Mouse (Mus musculus) T-helper 17 cell (primary cell): ENCODE data around the gene Fbrsl1.

Source experiments
- in situ Hi-C, 2 experiments: fragments of 300-600 bp; cut with MboI, MseI; formaldehyde crosslinking; loops; 1 replicate in 1 of 2; 2 replicates in 1 of 2; pipeline ENCODE4 v1.15.1; 2025; ENCODE audit warnings: high pct_unique_total_duplicates in 2 of 2

Fbrsl1 gene

DNA sequence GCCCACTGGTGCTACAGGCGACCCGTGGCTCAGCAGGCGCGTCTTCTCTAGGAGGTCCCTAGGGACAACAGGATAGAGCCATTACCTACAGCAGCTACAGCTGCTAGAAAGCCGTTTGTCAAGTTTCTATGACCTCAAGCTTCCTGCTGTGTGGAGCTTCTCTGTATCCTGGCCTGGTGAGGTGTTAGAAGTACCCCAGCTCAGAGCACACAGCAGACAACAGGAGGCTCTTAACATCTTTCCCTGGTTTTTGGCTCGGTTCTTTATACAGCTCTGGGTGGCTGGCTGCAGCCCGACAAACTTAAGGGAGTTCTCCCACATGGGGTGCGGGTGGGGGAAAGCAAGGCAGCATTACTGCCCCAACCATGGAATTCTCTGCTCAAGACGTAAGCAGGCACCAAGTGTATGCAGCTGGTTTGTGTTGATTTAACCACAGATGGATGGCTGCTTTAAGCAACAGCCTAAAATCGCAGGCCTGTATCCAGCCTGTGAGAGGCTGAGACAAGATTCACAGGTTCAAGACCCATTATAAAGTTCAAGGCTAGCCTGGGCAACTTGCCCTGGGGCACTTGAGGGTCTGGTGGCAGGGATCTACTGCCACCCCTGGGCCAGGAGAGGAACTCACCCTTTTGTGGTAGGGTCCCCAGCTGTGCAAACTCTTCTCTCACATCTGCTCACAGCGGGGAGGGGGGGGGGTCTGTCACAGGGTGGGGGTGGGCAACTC is 84.3 kb downstream of the Fbrsl1 start:
- in situ Hi-C loops, result loop anchor here in 1 of 2 experiments (5.0 kb wide), 1 partner anchor 78 kb away; no protein-coding TSS in a partner anchor

DNA sequence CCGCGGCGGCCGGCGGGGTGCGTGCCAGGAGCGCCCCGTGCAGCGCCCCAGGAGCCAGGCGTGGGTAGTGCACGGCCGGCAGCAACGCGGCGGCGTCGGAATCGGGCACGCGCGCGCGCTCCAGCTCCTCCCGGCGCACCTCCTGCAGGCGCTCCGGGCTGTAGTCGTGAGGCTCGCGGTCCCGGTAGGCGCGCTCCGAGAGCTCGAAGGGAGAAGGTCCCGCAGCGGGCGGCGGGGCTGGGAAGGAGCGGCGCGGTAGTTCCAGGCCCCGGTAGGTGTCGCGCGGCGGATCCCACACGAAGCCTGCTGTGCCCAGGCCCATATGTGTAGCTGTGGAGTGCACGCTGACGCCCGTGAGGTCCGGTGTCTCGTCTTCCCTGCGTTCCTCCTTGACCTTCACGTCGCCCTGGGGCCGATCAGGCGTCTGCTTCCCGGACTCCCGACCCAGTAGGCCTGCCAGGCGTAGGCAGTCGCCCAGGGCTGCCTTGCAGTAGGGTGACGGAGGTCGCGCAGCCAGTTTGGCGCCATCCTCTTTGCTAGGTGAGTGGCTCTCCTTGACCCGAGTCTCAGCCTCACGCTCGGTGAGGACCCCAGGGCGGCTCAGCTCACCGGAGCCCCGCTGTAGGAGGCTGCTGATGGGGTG is 85.0 kb downstream of the Fbrsl1 start:
- in situ Hi-C loops, result loop anchor here in 1 of 2 experiments (5.0 kb wide), 1 partner anchor 79 kb away; no protein-coding TSS in a partner anchor

DNA sequence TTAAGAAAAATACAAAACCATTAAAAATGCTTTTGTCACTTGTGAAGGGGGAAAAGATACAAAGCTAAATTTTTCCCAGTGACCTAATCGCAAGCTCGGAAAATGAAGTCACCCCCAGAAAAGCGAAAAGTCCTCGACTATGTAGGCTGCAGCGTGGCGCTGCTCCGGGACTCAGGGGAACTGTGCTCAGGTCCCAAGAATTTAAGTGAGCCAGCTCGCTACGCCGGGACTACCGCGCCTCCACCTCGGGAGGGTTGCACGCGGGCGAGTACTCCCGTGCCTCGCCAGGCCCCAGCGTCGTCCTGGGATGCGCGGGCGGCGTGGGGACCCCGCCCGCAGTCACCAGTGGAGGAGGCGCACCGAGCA is 85.5 kb downstream of the Fbrsl1 start:
- in situ Hi-C loops, result loop anchor here in 1 of 2 experiments (5.0 kb wide), 1 partner anchor 80 kb away; no protein-coding TSS in a partner anchor

DNA sequence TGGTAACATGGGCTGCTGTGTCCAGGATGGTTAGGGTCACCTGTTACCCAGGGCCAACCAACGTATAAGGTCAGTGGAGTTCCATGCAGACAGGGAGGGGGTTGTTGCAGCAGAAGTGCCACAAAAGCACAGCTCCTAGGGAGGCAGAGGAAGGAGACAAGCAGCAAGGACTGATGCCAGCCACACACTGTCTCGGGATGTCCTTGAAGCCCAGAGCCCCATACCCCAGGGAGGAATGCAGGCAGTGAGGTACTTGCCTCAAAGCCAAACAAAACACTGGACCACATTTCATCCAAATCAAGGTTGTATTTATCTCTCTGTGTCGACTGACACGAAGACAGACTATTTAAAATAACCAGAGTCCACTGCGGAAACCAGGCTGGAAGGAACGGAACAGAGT is 86.8 kb downstream of the Fbrsl1 start:
- in situ Hi-C loops, result loop anchor here in 1 of 2 experiments (5.0 kb wide), 1 partner anchor 81 kb away; no protein-coding TSS in a partner anchor

DNA sequence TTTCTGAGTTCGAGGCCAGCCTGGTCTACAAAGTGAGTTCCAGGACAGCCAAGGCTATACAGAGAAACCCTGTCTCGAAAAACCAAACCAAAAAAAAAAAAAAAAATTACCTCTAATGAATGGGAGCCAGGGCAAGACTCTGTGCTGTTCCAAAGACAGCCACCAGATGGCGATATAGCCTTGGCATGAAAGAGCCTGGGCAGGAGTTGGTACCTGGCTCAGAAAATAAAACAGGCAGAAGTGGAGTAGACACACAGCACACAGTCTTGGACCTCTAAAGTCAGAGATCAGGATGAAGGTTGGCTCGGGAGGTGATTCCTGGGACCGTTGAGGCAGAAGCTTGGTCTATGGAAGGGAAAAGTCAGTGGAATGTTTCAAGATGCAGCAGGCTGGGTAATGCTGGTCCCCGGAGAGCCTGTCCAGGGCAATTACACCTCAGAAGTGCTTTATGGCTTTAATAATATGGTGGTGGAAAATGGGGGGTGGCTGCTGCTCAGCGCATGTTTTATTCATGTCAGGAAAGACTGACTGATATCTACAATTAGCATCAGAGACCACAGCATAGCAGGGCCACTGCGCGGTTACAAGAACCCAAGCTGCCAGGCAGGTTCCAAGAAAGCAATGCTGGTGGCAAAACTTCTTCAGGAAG is 90.6 kb downstream of the Fbrsl1 start:
- in situ Hi-C loops, result loop anchor here (5.0 kb wide), 2 partner anchors 70 to 275 kb away; no protein-coding TSS in a partner anchor

DNA sequence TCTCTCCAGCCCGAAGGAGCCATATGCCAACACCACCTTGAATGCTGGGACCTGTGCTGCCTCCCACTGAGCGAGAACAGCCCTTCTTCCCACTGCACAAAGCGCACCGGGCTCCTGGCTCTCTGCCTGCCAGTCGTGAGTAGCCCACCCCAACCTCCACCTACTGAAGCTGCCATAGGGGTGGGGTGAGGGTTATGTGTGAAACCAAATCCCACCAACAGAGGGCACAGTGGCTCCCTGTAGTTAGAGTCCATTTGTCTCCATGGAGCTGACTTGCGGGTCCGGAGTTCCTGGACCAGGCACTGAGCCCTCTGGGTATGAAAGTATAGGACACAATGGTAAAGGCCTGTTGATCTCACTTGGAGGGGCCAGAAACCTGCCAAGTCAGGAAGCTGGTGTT is 93.6 kb downstream of the Fbrsl1 start:
- in situ Hi-C loops, result loop anchor here (5.0 kb wide), 2 partner anchors 73 to 278 kb away; no protein-coding TSS in a partner anchor

DNA sequence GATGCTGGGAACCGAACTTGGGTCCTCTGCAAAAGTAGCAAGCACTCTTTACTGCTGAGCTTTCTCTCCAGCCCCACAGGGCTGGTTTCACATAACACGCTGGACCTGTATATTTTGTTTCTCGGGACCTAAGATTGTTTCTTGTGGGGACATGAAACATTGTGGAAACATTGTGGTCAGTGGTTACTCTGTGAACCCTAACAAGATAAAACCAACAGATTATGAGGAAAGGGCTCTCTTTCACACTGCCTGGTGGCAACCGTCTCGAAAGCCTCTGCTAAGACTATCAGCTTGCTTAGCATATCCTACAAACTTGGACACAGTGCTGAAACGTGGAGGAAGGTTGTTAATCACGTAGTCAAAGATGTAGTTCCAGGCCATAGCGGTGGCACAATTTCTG is 101.3 kb downstream of the Fbrsl1 start:
- in situ Hi-C loops, result no loop called here

DNA sequence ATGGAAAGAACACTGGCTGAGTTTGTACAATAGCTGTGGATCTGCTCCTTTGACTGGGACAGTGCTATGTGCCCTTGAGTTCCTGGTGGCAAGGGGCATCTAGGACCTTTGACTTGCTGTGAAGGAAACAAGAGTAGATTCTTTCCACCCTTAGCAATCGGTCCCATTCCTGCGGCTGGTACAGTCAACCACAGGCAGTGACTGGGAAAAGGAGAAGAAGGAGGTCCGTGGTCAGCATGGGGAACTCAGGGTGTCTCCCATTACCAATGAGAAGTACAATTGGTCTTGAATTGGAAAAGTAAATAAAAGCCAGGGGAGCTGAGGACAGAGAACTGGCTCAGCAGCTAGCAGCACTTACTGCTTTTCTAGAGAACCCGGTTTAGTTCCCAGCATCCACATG is 102.8 kb downstream of the Fbrsl1 start:
- in situ Hi-C loops, result no loop called here

DNA sequence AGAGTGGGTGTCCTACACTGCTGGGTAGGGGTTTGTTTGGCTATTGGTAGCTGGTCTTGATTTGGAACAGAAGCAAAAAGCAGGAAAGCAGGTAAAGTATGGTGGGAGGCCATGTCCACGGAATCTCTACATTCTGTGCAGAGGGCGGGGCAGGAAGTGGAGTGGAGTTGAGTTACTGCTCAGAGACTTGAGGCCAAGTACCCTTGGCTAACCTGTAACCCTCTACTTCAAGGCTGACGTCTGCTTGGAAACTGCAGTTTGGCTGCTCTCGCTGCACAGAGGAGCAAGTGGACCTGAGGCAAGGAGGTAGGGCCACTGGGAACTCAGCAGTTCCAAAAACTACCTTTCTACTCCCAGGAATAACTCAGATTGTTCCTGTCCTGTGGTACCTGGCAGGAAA is 103.8 kb downstream of the Fbrsl1 start, which contains the start of gene Lrcol1:
Lrcol1 (plus strand) TSS at position 207 of the 400 bp plus-strand sequence.
- in situ Hi-C loops, result no loop called here

DNA sequence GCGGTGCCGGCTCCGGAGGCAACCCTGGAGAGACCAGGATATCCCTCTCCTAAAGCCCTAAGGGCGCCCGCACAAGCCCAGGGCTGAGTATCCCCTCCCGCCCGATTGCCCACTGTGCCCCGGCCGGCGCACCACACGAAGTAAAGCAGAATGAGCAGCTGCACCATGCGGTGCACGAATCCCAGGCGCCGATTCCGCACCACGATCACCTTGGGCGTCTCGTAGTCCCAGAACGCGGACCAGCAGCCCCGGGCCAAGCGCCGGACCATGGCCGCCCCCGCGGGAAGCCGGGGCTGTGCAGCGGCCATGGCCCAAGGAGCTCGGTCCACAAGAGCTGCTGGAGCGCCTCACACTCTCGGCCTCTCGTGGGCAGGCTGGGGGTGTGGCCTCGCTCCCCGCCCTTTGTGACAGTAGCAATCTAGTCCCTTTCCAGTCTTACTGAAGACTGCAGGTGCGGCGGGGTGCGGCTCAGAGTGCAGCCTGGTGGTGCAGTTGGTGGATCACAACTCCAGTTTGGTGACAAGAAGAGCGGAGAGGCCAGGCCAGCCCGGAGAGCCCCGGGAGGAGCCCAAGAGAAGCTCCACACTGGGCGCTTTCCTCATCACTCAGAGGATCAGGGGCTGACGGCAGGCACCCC is 105.5 kb downstream of the Fbrsl1 start, which contains the start of gene P2rx2:
P2rx2 (minus strand) TSS at position 565 of the 637 bp plus-strand sequence.
- in situ Hi-C loops, result no loop called here

DNA sequence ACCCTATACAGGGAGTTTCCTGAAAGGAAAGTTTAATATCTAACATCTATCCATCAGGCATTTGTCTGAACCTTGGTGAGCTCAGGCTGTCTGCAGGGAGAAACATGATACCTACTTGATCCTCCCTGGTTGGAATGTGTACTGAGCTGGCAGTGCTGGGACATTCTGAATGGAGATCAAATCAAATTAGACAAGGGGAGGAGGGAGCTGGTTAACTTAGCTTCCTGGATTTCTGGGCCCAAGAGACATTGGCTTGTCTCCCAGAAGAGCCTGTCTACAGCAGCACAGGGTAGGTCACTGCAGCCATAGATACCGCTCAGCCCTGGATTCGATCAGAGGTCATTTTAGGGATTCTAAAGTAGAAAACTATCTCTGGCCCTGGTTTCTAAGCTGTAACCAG is 109.5 kb downstream of the Fbrsl1 start:
- in situ Hi-C loops, result no loop called here

DNA sequence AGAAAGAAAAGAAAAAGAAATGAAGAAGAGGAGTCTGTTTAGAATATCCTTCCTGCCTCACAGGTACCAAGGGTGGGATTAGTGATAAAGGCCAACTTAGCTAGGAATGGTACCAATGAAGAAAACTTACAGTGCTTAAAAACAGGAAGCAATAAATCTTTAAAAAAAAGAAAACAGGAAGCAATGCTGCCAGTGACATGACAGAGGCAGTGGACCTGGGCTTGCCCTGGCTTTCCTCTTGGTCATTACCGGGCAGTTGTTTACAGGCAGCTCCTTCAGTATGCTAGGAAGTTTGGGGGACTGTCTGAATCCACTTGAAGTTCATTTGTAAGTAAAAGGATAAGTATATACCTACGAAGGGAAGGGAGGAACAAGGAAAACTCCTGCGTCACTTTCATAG is 117.8 kb downstream of the Fbrsl1 start:
- in situ Hi-C loops, result no loop called here

DNA sequence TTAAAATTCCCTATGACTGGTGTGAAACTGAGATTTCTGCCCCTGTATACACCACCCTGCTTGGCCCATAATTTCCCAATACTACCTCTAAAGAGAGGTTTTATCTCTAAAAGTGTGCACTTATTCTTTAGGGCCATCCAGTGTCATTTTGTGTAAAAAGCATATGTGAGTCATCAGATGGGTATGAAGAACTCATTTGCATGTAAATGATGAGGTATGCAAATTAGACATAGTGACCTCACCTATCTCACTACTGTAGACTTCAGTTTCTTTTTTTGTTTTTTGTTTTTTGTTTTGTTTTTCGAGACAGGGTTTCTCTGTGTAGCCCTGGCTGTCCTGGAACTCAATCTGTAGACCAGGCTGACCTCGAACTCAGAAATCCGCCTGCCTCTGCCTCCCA is 135.2 kb downstream of the Fbrsl1 start:
- in situ Hi-C loops, result no loop called here
